Mouse (Mus musculus): ENCODE measurements around the gene Shisa4. TPM values are rescaled to one million over a fixed set of nuclear protein-coding genes. Genes with fewer than 3 reads are reported as not detected.
"Not testable (repeated sequence)": the region's sequence is repeated elsewhere in the genome, so short reads cannot be mapped to it uniquely, and the experiment has no call there.

Shisa4 gene
- 100 to 1,000 TPM; 108 to 137 (median 121) TPM for total RNA-seq (2022)

- peak; percentile 78 to 89 for DNase-seq (ENCODE audit: low spot score in 2 of 2)
Observed at GRCm38 (mm10) chr1:135374868-135375581, at the start of gene Shisa4. Shisa4 (minus strand) TSS chr1:135375237.

GRCm38 (mm10) chr1:135422772-135423171 is 47.7 kb upstream of the Shisa4 start:
- DNase-seq (ENCODE audit: low spot score in 2 of 2), result no peak

- DNase-seq (ENCODE audit: low spot score in 2 of 2), result no peak
Observed at GRCm38 (mm10) chr1:135413996-135414395, 39.0 kb upstream of the Shisa4 start.

- DNase-seq (ENCODE audit: low spot score in 2 of 2), result no peak
Observed at GRCm38 (mm10) chr1:135412130-135412529, 37.1 kb upstream of the Shisa4 start.

GRCm38 (mm10) chr1:135410967-135411366 is 35.9 kb upstream of the Shisa4 start:
- no peak for DNase-seq (ENCODE audit: low spot score in 2 of 2)

- DNase-seq (ENCODE audit: low spot score in 2 of 2), result no peak
Observed at GRCm38 (mm10) chr1:135408973-135409372, 33.9 kb upstream of the Shisa4 start.

GRCm38 (mm10) chr1:135405356-135405755 is 30.3 kb upstream of the Shisa4 start:
- DNase-seq (ENCODE audit: low spot score in 2 of 2), result no peak

GRCm38 (mm10) chr1:135401452-135402110 is 26.5 kb upstream of the Shisa4 start:
- no peak for DNase-seq (ENCODE audit: low spot score in 2 of 2)

- no peak for DNase-seq (ENCODE audit: low spot score in 2 of 2)
Observed at GRCm38 (mm10) chr1:135399466-135399865, 24.4 kb upstream of the Shisa4 start.

GRCm38 (mm10) chr1:135385161-135385560 is 10.1 kb upstream of the Shisa4 start:
- no peak for DNase-seq (ENCODE audit: low spot score in 2 of 2)

GRCm38 (mm10) chr1:135384171-135384570 is 9.1 kb upstream of the Shisa4 start:
- no peak for DNase-seq (ENCODE audit: low spot score in 2 of 2)

GRCm38 (mm10) chr1:135381560-135381959 is 6.5 kb upstream of the Shisa4 start:
- DNase-seq (ENCODE audit: low spot score in 2 of 2), result not testable (repeated sequence)

GRCm38 (mm10) chr1:135380071-135380991 is 5.3 kb upstream of the Shisa4 start:
- DNase-seq (ENCODE audit: low spot score in 2 of 2), result peak in 1 of 2 experiments; percentile 74

GRCm38 (mm10) chr1:135379048-135379447 is 4.0 kb upstream of the Shisa4 start:
- DNase-seq (ENCODE audit: low spot score in 2 of 2), result no peak

- no peak for DNase-seq (ENCODE audit: low spot score in 2 of 2)
Observed at GRCm38 (mm10) chr1:135378576-135378975, 3.5 kb upstream of the Shisa4 start.

GRCm38 (mm10) chr1:135374175-135374867 is 716 bp downstream of the Shisa4 start:
- DNase-seq (ENCODE audit: low spot score in 2 of 2), result no peak

- no peak for DNase-seq (ENCODE audit: low spot score in 2 of 2)
Observed at GRCm38 (mm10) chr1:135373171-135373677, 1.8 kb downstream of the Shisa4 start.

GRCm38 (mm10) chr1:135369415-135369814 is 5.6 kb downstream of the Shisa4 start:
- DNase-seq (ENCODE audit: low spot score in 2 of 2), result no peak

- peak in 1 of 2 experiments; percentile 65 for DNase-seq (ENCODE audit: low spot score in 2 of 2)
Observed at GRCm38 (mm10) chr1:135368982-135369381, 6.1 kb downstream of the Shisa4 start.

- DNase-seq (ENCODE audit: low spot score in 2 of 2), result peak; percentile 88 to 89
Observed at GRCm38 (mm10) chr1:135368245-135368644, 6.8 kb downstream of the Shisa4 start.

GRCm38 (mm10) chr1:135367595-135367994 is 7.4 kb downstream of the Shisa4 start:
- no peak for DNase-seq (ENCODE audit: low spot score in 2 of 2)
